Mouse (Mus musculus) lung, postnatal 0 days (tissue): ENCODE results near the gene Msi2.

ENCODE experiments used
- CTCF ChIP-seq: IDR thresholded peaks from 2 replicates; pipeline ENCODE4 v1.5.1; 2016; ENCODE audit warnings: antibody characterized with exemption, mild to moderate bottlenecking
- EP300 ChIP-seq: IDR thresholded peaks from 2 replicates; pipeline ENCODE4 v1.6.1; 2016; ENCODE audit warnings: antibody characterized with exemption, mild to moderate bottlenecking, control low read depth

GRCm38 (mm10) chr11:88356016-88356415 lies 362.3 kb downstream of the Msi2 start:
- TF ChIP-seq CTCF (no peak), EP300 (no peak)
